Mouse (Mus musculus) lung, postnatal 0 days (tissue): ENCODE data around the gene Mlx. TPM values are rescaled to one million over a fixed set of nuclear protein-coding genes. Genes with fewer than 3 reads are reported as not detected.

ENCODE experiments used
- ATAC-seq: fragments of 200-750 bp; cut with Nextera tagmentation; 2 replicates; pipeline ENCODE4 v1.8.0; 2017; ENCODE audit warnings: moderate library complexity
- DNase-seq: peaks from one replicate; pipeline ENCODE4 v3.0.0-alpha.2; 2016; ENCODE audit warnings: low spot score
- H3K27ac ChIP-seq: fragments of 300-500 bp; sonication (generic); 2 replicates; pipeline ENCODE4 v1.5.1; 2014; ENCODE audit warnings: antibody characterized with exemption, mild to moderate bottlenecking, low read length, mixed read lengths
- H3K27me3 ChIP-seq: fragments of 300-500 bp; sonication (generic); replicated peaks from 2 replicates; pipeline ENCODE4 v1.6.1; 2014; ENCODE audit warnings: low read length, mixed read lengths; ENCODE audit not compliant: insufficient read depth
- H3K36me3 ChIP-seq: fragments of 300-500 bp; sonication (generic); 2 replicates; pipeline ENCODE4 v1.6.1; 2014; ENCODE audit warnings: low read length, mixed read lengths; ENCODE audit not compliant: insufficient read depth
- H3K4me1 ChIP-seq: fragments of 300-500 bp; sonication (generic); 2 replicates; pipeline ENCODE4 v1.6.1; 2014; ENCODE audit warnings: antibody characterized with exemption, low read depth, low read length, mixed read lengths; ENCODE audit not compliant: insufficient read depth
- H3K4me2 ChIP-seq: fragments of 300-500 bp; sonication (generic); replicated peaks from 2 replicates; pipeline ENCODE4 v1.6.1; 2014; ENCODE audit warnings: low read depth, mild to moderate bottlenecking, low read length, moderate library complexity, mixed read lengths
- H3K4me3 ChIP-seq: fragments of 300-500 bp; sonication (generic); 2 replicates; pipeline ENCODE4 v1.5.1; 2014; ENCODE audit warnings: low read depth, low read length
- H3K9ac ChIP-seq: fragments of 300-500 bp; sonication (generic); replicated peaks from 2 replicates; pipeline ENCODE4 v1.6.1; 2014; ENCODE audit warnings: low read depth, mild to moderate bottlenecking
- H3K9me3 ChIP-seq: fragments of 300-500 bp; sonication (generic); 2 replicates; pipeline ENCODE4 v1.6.1; 2016; ENCODE audit warnings: low read length, mixed read lengths
- CTCF ChIP-seq: IDR thresholded peaks from 2 replicates; pipeline ENCODE4 v1.5.1; 2016; ENCODE audit warnings: antibody characterized with exemption, mild to moderate bottlenecking
- EP300 ChIP-seq: IDR thresholded peaks from 2 replicates; pipeline ENCODE4 v1.6.1; 2016; ENCODE audit warnings: antibody characterized with exemption, mild to moderate bottlenecking, control low read depth
- WGBS: fragments of 180-500 bp; shearing (Covaris S2); extraction: QIAGEN DNeasy Blood & Tissue Kit; methylation state at CpG from one replicate; pipeline ENCODE4 v1.1.7; 2014; 5-methylcytosine and 5-hydroxymethylcytosine counted together
- polyA plus RNA-seq: library from polyadenylated mRNA; unstranded; fragments of >200 nt; fragmentation: Nextera tagmentation; extraction: Ambion mirVana; gene quantifications from 2 replicates; pipeline ENCODE4 v1.2.1, GENCODE M21; 2015

The Mlx gene
- polyA plus RNA-seq = 42.5 and 44.5 TPM in 2 replicates

- no peak for TF ChIP-seq EP300
- TF ChIP-seq CTCF = no peak
- WGBS = 1% methylated on average over 52 of the region's 52 CpGs
- H3K27ac ChIP-seq = peak within 1 kb of the TSS; percentile 85
- H3K4me3 ChIP-seq = peak within 1 kb of the TSS; percentile 67
- ATAC-seq (peak; percentile 84), DNase-seq (peak; percentile 99)
- no peaks in the 10 kb centered on the region for H3K27me3 ChIP-seq
- H3K4me1 ChIP-seq = peaks cover 20% of the 10 kb centered on the region; the same call in 1 of the 2 replicates
- no peaks in the 10 kb centered on the region for H3K9me3 ChIP-seq
- peak within 1 kb of the TSS; percentile 77 for H3K9ac ChIP-seq
- H3K36me3 ChIP-seq = peaks cover 11% of the 10 kb centered on the region; the same call in 1 of the 2 replicates
- H3K4me2 ChIP-seq = peak within 1 kb of the TSS; percentile 96
These were observed at the start of gene Mlx for GRCm38 (mm10) chr11:101086756-101087681. Gene Mlx (plus strand): TSS chr11:101087277.

- H3K4me3 ChIP-seq = no peak overlapping the region
These were observed 49.3 kb upstream of the Mlx start for GRCm38 (mm10) chr11:101037795-101038194.

GRCm38 (mm10) chr11:101045826-101046225, 41.3 kb upstream of the Mlx start:
- Histone ChIP-seq H3K9me3 (no peaks in the 10 kb centered on the region), H3K27me3 (no peaks in the 10 kb centered on the region), H3K4me1 (no peaks in the 10 kb centered on the region), H3K4me3 (no peak overlapping the region), H3K9ac (no peak overlapping the region), H3K36me3 (peaks cover 90% of the 10 kb centered on the region), H3K27ac (no peak overlapping the region), H3K4me2 (no peak overlapping the region)
- WGBS = 84% methylated on average over 4 of the region's 4 CpGs
- TF ChIP-seq CTCF = no peak
- no peak for TF ChIP-seq EP300
- ATAC-seq (no peak), DNase-seq (no peak)

More at GRCm38 (mm10) chr11:101037795-101038194, 49.3 kb upstream of the Mlx start:
- Histone ChIP-seq H3K9me3 (no peaks in the 10 kb centered on the region), H3K27ac (no peak overlapping the region), H3K27me3 (no peaks in the 10 kb centered on the region), H3K4me1 (no peaks in the 10 kb centered on the region), H3K4me2 (no peak overlapping the region), H3K36me3 (peaks cover 46% of the 10 kb centered on the region), H3K9ac (no peak overlapping the region)
- TF ChIP-seq EP300 (no peak), CTCF (no peak)
- WGBS = 88% methylated on average over 10 of the region's 10 CpGs
- ATAC-seq = no peak
- DNase-seq = no peak

- TF ChIP-seq EP300 (no peak), CTCF (no peak)
- Histone ChIP-seq H3K4me3 (no peak overlapping the region), H3K9me3 (no peaks in the 10 kb centered on the region), H3K36me3 (peaks cover 84% of the 10 kb centered on the region), H3K27ac (no peak overlapping the region), H3K4me2 (no peak overlapping the region), H3K4me1 (no peaks in the 10 kb centered on the region), H3K27me3 (no peaks in the 10 kb centered on the region), H3K9ac (no peak overlapping the region)
- 53% methylated on average over 9 of the region's 9 CpGs for WGBS
- no peak for ATAC-seq
- DNase-seq = no peak
These were observed 40.6 kb upstream of the Mlx start for GRCm38 (mm10) chr11:101046440-101046839.

GRCm38 (mm10) chr11:101047502-101047901, 39.6 kb upstream of the Mlx start:
- Histone ChIP-seq H3K9me3 (no peaks in the 10 kb centered on the region), H3K4me1 (0 out of 2 replicates have a peak, but pooled peaks cover 2% of the 10 kb centered on the region), H3K4me2 (no peak overlapping the region), H3K4me3 (no peak overlapping the region), H3K9ac (no peak overlapping the region), H3K36me3 (peaks cover 79% of the 10 kb centered on the region), H3K27me3 (no peaks in the 10 kb centered on the region), H3K27ac (no peak overlapping the region)
- DNase-seq = no peak
- WGBS = 86% methylated on average over 3 of the region's 3 CpGs
- ATAC-seq = no peak
- TF ChIP-seq EP300 (no peak), CTCF (no peak)

- Histone ChIP-seq H3K9me3 (no peaks in the 10 kb centered on the region), H3K36me3 (peaks cover 56% of the 10 kb centered on the region)
- 91% methylated on average over 9 of the region's 9 CpGs for WGBS
These were observed 36.7 kb upstream of the Mlx start for GRCm38 (mm10) chr11:101050359-101050758.

More at GRCm38 (mm10) chr11:101050359-101050758, 36.7 kb upstream of the Mlx start:
- Histone ChIP-seq H3K4me2 (no peak overlapping the region), H3K4me3 (no peak overlapping the region), H3K27me3 (no peaks in the 10 kb centered on the region), H3K4me1 (peaks cover 10% of the 10 kb centered on the region; the same call in 1 of the 2 replicates), H3K9ac (no peak overlapping the region), H3K27ac (no peak overlapping the region)
- ATAC-seq = no peak
- no peak for TF ChIP-seq CTCF
- no peak for TF ChIP-seq EP300
- no peak for DNase-seq
